Mouse (Mus musculus) embryonic facial prominence, embryonic 10.5 days (tissue): ENCODE results near the gene Slc4a8. TPM values are rescaled to one million over a fixed set of nuclear protein-coding genes. Genes with fewer than 3 reads are reported as not detected.
"Not testable (repeated sequence)": the region's sequence is repeated elsewhere in the genome, so short reads cannot be mapped to it uniquely, and the experiment has no call there.

Experiments used
- DNase-seq: peaks from one replicate; pipeline ENCODE4 v3.0.0-alpha.2; 2017; ENCODE audit warnings: low spot score
- H3K27ac ChIP-seq: fragments of 300-500 bp; sonication (generic); replicated peaks from 2 replicates; pipeline ENCODE4 v1.5.1; 2016; ENCODE audit warnings: mild to moderate bottlenecking
- H3K27me3 ChIP-seq: fragments of 300-500 bp; sonication (generic); replicated peaks from 2 replicates; pipeline ENCODE4 v1.6.1; 2016; ENCODE audit warnings: low read depth, mild to moderate bottlenecking; ENCODE audit not compliant: poor library complexity, severe bottlenecking
- H3K36me3 ChIP-seq: fragments of 300-500 bp; sonication (generic); replicated peaks from 2 replicates; pipeline ENCODE4 v1.6.1; 2016; ENCODE audit warnings: mild to moderate bottlenecking, moderate library complexity
- H3K4me1 ChIP-seq: fragments of 300-500 bp; sonication (generic); 2 replicates; pipeline ENCODE4 v1.6.1; 2016
- H3K4me3 ChIP-seq: fragments of 300-500 bp; sonication (generic); 2 replicates; pipeline ENCODE4 v1.5.1; 2016; ENCODE audit warnings: mild to moderate bottlenecking, moderate library complexity
- H3K9me3 ChIP-seq: fragments of 300-500 bp; sonication (generic); 2 replicates; pipeline ENCODE4 v1.6.1; 2016; ENCODE audit warnings: mild to moderate bottlenecking
- WGBS: fragments of 180-500 bp; shearing (Covaris S2); methylation state at CpG from one replicate; pipeline ENCODE4 v1.1.7; 2016; 5-methylcytosine and 5-hydroxymethylcytosine counted together
- polyA plus RNA-seq: library from polyadenylated mRNA; unstranded; fragments of >200 nt; fragmentation: Nextera tagmentation; extraction: Ambion mirVana; gene quantifications from 2 replicates; pipeline ENCODE4 v1.2.1, GENCODE M21; 2016

The Slc4a8 gene
- polyA plus RNA-seq, 1 experiment from 2014 or later: 10.2 TPM

- no peak overlapping the region for H3K4me3 ChIP-seq
- 84% methylated on average over 3 of the region's 3 CpGs for WGBS
- H3K9me3 ChIP-seq: no peaks in the 10 kb centered on the region
- peaks cover 3% of the 10 kb centered on the region; the same call in 1 of the 2 replicates for H3K36me3 ChIP-seq
- H3K4me1 ChIP-seq: peaks cover 5% of the 10 kb centered on the region
- DNase-seq: no peak
- H3K27me3 ChIP-seq: peaks cover 13% of the 10 kb centered on the region
- no peak overlapping the region for H3K27ac ChIP-seq
These were observed 57.3 kb downstream of the Slc4a8 start for GRCm38 (mm10) chr15:100818860-100819259.

GRCm38 (mm10) chr15:100821824-100822223, 60.3 kb downstream of the Slc4a8 start:
- Histone ChIP-seq H3K27me3 (peaks cover 38% of the 10 kb centered on the region), H3K36me3 (peaks cover 3% of the 10 kb centered on the region; the same call in 1 of the 2 replicates), H3K4me1 (peaks cover 15% of the 10 kb centered on the region), H3K4me3 (no peak overlapping the region), H3K9me3 (no peaks in the 10 kb centered on the region), H3K27ac (no peak overlapping the region)
- no peak for DNase-seq
- 58% methylated on average over 8 of the region's 8 CpGs for WGBS

GRCm38 (mm10) chr15:100822370-100822769, 60.8 kb downstream of the Slc4a8 start:
- not testable (repeated sequence) for H3K36me3 ChIP-seq, DNase-seq, H3K9me3 ChIP-seq, H3K4me3 ChIP-seq, H3K27ac ChIP-seq
- Histone ChIP-seq H3K4me1 (peaks cover 15% of the 10 kb centered on the region), H3K27me3 (peaks cover 38% of the 10 kb centered on the region)
- WGBS: 76% methylated on average over 4 of the region's 4 CpGs

DNA sequence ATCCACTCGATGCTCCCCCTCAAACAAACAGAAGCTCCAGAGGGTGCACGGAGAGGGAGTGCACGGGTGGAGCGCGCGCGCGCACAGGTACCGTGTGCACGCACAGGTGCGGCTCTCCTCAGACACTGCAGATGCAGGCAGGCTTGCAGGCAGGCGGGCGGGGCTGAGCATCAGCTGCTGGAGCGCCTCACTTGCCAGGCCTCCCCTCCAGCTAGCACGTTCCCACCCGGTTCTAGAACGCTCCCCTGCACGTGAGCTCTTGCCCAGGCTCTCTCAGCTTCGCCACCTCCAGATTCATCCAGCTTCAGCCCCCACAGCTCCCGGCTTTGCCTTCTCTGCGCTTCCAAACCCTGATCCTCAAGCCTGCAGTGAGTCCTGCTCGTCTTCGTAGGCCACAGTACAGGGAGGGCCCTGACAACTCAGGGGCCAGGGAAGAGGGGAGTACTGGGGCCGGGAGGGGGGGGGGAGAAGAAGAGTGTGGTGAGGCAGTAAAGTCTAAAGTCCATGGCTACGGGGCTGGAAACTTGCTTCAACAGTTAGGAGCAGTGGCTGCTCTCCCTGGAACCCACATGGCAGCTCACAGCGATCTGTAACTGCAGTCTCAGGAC, 63.8 kb downstream of the Slc4a8 start:
- Histone ChIP-seq H3K4me3 (peak overlapping the region; percentile 43), H3K27me3 (peaks cover 38% of the 10 kb centered on the region), H3K27ac (no peak overlapping the region), H3K36me3 (no peaks in the 10 kb centered on the region), H3K9me3 (no peaks in the 10 kb centered on the region), H3K4me1 (peaks cover 15% of the 10 kb centered on the region)
- peak; percentile 32 for DNase-seq
- 15% methylated on average over 26 of the region's 26 CpGs for WGBS

DNA sequence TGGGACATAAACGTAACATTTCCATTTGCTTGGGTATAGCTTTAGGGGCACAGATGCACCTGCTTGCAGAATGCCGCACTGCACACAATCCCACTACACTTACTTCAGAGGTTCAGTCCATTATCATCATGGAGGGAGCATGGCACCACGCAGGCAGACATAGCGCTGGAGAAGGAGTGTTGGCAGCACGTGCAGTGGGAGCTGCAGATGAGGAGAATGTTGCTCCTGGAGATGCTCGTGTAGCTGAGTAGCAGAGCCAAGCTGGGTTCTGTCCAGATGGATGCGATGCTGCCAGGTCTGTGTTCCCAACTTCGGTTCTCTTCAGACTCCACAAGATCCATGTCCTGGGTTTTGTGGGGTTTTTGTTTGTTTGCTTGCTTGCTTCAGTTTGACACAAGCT, 64.5 kb downstream of the Slc4a8 start:
- WGBS: 87% methylated on average over 8 of the region's 8 CpGs
- peaks cover 15% of the 10 kb centered on the region for H3K4me1 ChIP-seq
- H3K4me3 ChIP-seq: no peak overlapping the region

GRCm38 (mm10) chr15:100829775-100830174, 68.2 kb downstream of the Slc4a8 start:
- 84% methylated on average over 9 of the region's 9 CpGs for WGBS
- H3K27me3 ChIP-seq: peaks cover 30% of the 10 kb centered on the region
- no peak for DNase-seq

More for the DNA sequence above, 64.5 kb downstream of the Slc4a8 start:
- Histone ChIP-seq H3K27me3 (peaks cover 38% of the 10 kb centered on the region), H3K27ac (no peak overlapping the region), H3K36me3 (no peaks in the 10 kb centered on the region), H3K9me3 (0 out of 2 replicates have a peak, but pooled peaks cover 3% of the 10 kb centered on the region)
- no peak for DNase-seq

GRCm38 (mm10) chr15:100830682-100831081, 69.1 kb downstream of the Slc4a8 start:
- Histone ChIP-seq H3K4me1 (peaks cover 7% of the 10 kb centered on the region; the same call in 1 of the 2 replicates), H3K27me3 (peaks cover 20% of the 10 kb centered on the region), H3K36me3 (no peaks in the 10 kb centered on the region), H3K4me3 (no peak overlapping the region), H3K27ac (no peak overlapping the region), H3K9me3 (0 out of 2 replicates have a peak, but pooled peaks cover 3% of the 10 kb centered on the region)
- WGBS: 57% methylated on average over 6 of the region's 6 CpGs
- DNase-seq: peak; percentile 38

More at GRCm38 (mm10) chr15:100829775-100830174, 68.2 kb downstream of the Slc4a8 start:
- Histone ChIP-seq H3K27ac (no peak overlapping the region), H3K4me3 (no peak overlapping the region), H3K9me3 (0 out of 2 replicates have a peak, but pooled peaks cover 3% of the 10 kb centered on the region), H3K36me3 (no peaks in the 10 kb centered on the region), H3K4me1 (peaks cover 16% of the 10 kb centered on the region)

DNA sequence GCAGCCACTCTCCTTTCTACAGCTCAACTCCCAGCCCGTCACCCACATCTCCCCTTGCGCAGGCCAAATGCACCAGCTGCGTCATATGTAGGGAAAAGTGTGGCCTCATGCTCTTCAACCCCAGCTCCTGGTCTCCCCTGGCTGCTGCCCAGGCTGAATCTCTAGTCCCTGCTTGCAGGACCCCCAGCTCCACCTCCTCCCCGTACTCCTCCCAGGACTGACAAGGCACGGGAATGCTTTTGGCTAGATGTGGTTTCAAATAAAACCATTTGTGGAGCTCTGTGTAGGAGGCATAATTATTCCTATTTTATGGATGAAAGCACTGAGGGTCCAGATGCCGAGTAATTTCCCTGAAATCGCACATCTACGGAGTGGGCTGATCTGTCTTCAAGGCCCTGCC, 70.6 kb downstream of the Slc4a8 start:
- H3K4me3 ChIP-seq: no peak overlapping the region
- no peak for DNase-seq
- H3K9me3 ChIP-seq: 0 out of 2 replicates have a peak, but pooled peaks cover 3% of the 10 kb centered on the region
- H3K27me3 ChIP-seq: peaks cover 13% of the 10 kb centered on the region; the same call in 1 of the 2 replicates
- peaks cover 7% of the 10 kb centered on the region; the same call in 1 of the 2 replicates for H3K4me1 ChIP-seq
- H3K36me3 ChIP-seq: no peaks in the 10 kb centered on the region
- no peak overlapping the region for H3K27ac ChIP-seq
- WGBS: 85% methylated on average over 8 of the region's 8 CpGs

GRCm38 (mm10) chr15:100832784-100833183, 71.2 kb downstream of the Slc4a8 start:
- H3K4me3 ChIP-seq: no peak overlapping the region
- 15% methylated on average over 7 of the region's 7 CpGs for WGBS

GRCm38 (mm10) chr15:100836729-100837128, 75.2 kb downstream of the Slc4a8 start:
- H3K36me3 ChIP-seq: no peaks in the 10 kb centered on the region
- DNase-seq: no peak
- peaks cover 16% of the 10 kb centered on the region for H3K4me1 ChIP-seq
- H3K9me3 ChIP-seq: 0 out of 2 replicates have a peak, but pooled peaks cover 12% of the 10 kb centered on the region
- H3K27ac ChIP-seq: no peak overlapping the region
- 88% methylated on average over 8 of the region's 8 CpGs for WGBS
- H3K27me3 ChIP-seq: peaks cover 13% of the 10 kb centered on the region; the same call in 1 of the 2 replicates
- no peak overlapping the region for H3K4me3 ChIP-seq

More at GRCm38 (mm10) chr15:100832784-100833183, 71.2 kb downstream of the Slc4a8 start:
- H3K36me3 ChIP-seq: no peaks in the 10 kb centered on the region
- no peak overlapping the region for H3K27ac ChIP-seq
- 0 out of 2 replicates have a peak, but pooled peaks cover 6% of the 10 kb centered on the region for H3K9me3 ChIP-seq
- H3K27me3 ChIP-seq: peaks cover 13% of the 10 kb centered on the region; the same call in 1 of the 2 replicates
- DNase-seq: no peak
- peaks cover 7% of the 10 kb centered on the region; the same call in 1 of the 2 replicates for H3K4me1 ChIP-seq

- Histone ChIP-seq H3K27me3 (no peaks in the 10 kb centered on the region), H3K9me3 (0 out of 2 replicates have a peak, but pooled peaks cover 12% of the 10 kb centered on the region), H3K27ac (no peak overlapping the region; the same call in 1 of the 2 replicates), H3K4me3 (no peak overlapping the region), H3K36me3 (no peaks in the 10 kb centered on the region), H3K4me1 (peaks cover 9% of the 10 kb centered on the region; the same call in 1 of the 2 replicates)
- WGBS: 40% methylated on average over 12 of the region's 12 CpGs
- peak; percentile 77 for DNase-seq
These were observed 77.2 kb downstream of the Slc4a8 start for GRCm38 (mm10) chr15:100838607-100839207.

- Histone ChIP-seq H3K36me3 (no peaks in the 10 kb centered on the region), H3K27ac (peak overlapping the region; percentile 71), H3K4me1 (peaks cover 21% of the 10 kb centered on the region), H3K9me3 (peaks cover 7% of the 10 kb centered on the region), H3K4me3 (no peak overlapping the region), H3K27me3 (no peaks in the 10 kb centered on the region)
- 84% methylated on average over 7 of the region's 7 CpGs for WGBS
- no peak for DNase-seq
These were observed 82.8 kb downstream of the Slc4a8 start for GRCm38 (mm10) chr15:100844336-100844735.
